Comparison of ENCODE assay signal across 8 mouse cellular contexts in the genomic region with DNA sequence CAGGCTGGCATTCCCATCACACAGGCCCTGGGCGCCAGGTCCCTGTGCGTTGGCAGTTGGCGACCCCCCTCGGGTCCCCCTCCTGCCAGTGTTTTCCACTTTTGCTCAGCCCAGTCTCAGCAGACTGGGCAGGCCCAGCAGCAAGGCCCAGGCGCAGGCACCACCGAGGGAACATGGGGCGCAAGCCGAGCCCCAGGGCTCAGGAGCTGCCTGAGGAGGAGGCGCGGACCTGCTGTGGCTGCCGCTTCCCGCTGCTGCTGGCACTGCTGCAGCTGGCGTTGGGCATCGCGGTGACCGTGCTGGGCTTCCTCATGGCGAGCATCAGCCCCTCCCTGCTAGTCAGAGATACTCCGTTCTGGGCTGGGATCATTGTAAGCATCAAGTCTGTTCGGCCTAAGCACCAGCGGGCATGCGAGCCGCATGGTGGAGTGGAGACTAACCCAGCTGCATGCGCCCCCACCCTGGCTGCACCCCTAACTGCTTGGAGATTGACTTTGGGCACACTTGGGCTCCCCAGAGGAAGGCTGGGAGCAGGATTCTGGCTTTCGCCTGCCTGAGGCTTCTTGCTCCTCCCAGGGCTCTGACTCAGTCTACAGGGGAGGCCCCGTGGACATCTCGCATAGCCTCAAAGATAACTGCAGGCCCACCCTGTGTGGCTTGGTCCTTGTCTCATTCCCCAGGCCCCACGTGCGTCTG. TPM values are rescaled to one million over a fixed set of nuclear protein-coding genes. Genes with fewer than 3 reads are reported as not detected.
DNase-seq lines count a peak whose midpoint lies in the region; ATAC-seq lines count a peak whose summit lies in the region.

No protein-coding gene starts in this region.

- no peaks in the 10 kb centered on the region for H3K9me3 ChIP-seq in embryonic facial prominence, embryonic 14.5 days (ENCODE audit: control insufficient read depth, low read length)
- H3K9me3 ChIP-seq in limb, embryonic 11.5 days (ENCODE audit: control insufficient read depth, low read length) = no peaks in the 10 kb centered on the region
- H3K9me3 ChIP-seq in midbrain, embryonic 13.5 days = no peaks in the 10 kb centered on the region
- H3K9me3 ChIP-seq in stomach, embryonic 16.5 days (replicated peaks; ENCODE audit: control insufficient read depth, low read length) = no peaks in the 10 kb centered on the region

- H3K27me3 ChIP-seq in embryonic facial prominence, embryonic 14.5 days (replicated peaks; ENCODE audit: control insufficient read depth, insufficient read depth, low read length) = no peaks in the 10 kb centered on the region
- no peaks in the 10 kb centered on the region for H3K27me3 ChIP-seq in limb, embryonic 11.5 days (ENCODE audit: control insufficient read depth, insufficient read depth, low read length)
- no peaks in the 10 kb centered on the region for H3K27me3 ChIP-seq in midbrain, embryonic 13.5 days
- no peaks in the 10 kb centered on the region for H3K27me3 ChIP-seq in stomach, embryonic 16.5 days (ENCODE audit: control insufficient read depth, insufficient read depth, low read length)

- peak overlapping the region; percentile 86 for H3K27ac ChIP-seq in embryonic facial prominence, embryonic 14.5 days (replicated peaks; ENCODE audit: low read depth, low read length)
- peak overlapping the region; percentile 63 for H3K27ac ChIP-seq in limb, embryonic 11.5 days (replicated peaks; ENCODE audit: low read depth, low read length)
- H3K27ac ChIP-seq in midbrain, embryonic 13.5 days = peak overlapping the region; percentile 90
- H3K27ac ChIP-seq in stomach, embryonic 16.5 days (ENCODE audit: low read length) = peak overlapping the region; percentile 86

- H3K4me1 ChIP-seq in embryonic facial prominence, embryonic 14.5 days (ENCODE audit: control insufficient read depth, insufficient read depth, low read length) = peaks cover 10% of the 10 kb centered on the region; the same call in 1 of the 2 replicates
- H3K4me1 ChIP-seq in limb, embryonic 11.5 days (ENCODE audit: control insufficient read depth, insufficient read depth, low read length) = peaks cover 5% of the 10 kb centered on the region
- peaks cover 12% of the 10 kb centered on the region for H3K4me1 ChIP-seq in midbrain, embryonic 13.5 days (replicated peaks)
- peaks cover 9% of the 10 kb centered on the region; the same call in 1 of the 2 replicates for H3K4me1 ChIP-seq in stomach, embryonic 16.5 days (ENCODE audit: control insufficient read depth, insufficient read depth, low read length)

- WGBS in embryonic facial prominence, embryonic 14.5 days = 6% methylated on average over 13 of the region's 28 CpGs
- WGBS in limb, embryonic 11.5 days = 13% methylated on average over 24 of the region's 28 CpGs
- WGBS in midbrain, embryonic 13.5 days = 3% methylated on average over 28 of the region's 28 CpGs
- 10% methylated on average over 28 of the region's 28 CpGs for WGBS in stomach, embryonic 16.5 days

- peak; percentile 8 to 14 for DNase-seq in spleen, adult 18-20 months
- DNase-seq in spleen, postnatal 14 days (ENCODE audit: low spot score in 2 of 2) = no peak
- DNase-seq in embryonic facial prominence, embryonic 14.5 days (ENCODE audit: low spot score) = peak; percentile 92
- DNase-seq in heart, adult 8-10 months (ENCODE audit: low spot score) = peak; percentile 82
- peak; percentile 82 to 83 for DNase-seq in kidney, adult 8-10 months
- DNase-seq in limb, embryonic 11.5 days (ENCODE audit: low spot score) = peak; percentile 79

- no peaks in the 10 kb centered on the region for H3K36me3 ChIP-seq in embryonic facial prominence, embryonic 14.5 days (ENCODE audit: control insufficient read depth, insufficient read depth, low read length)
- no peaks in the 10 kb centered on the region for H3K36me3 ChIP-seq in limb, embryonic 11.5 days (ENCODE audit: control insufficient read depth, insufficient read depth, low read length)
- H3K36me3 ChIP-seq in midbrain, embryonic 13.5 days = no peaks in the 10 kb centered on the region
- no peaks in the 10 kb centered on the region for H3K36me3 ChIP-seq in stomach, embryonic 16.5 days (ENCODE audit: control insufficient read depth, insufficient read depth, low read length)

- H3K4me2 ChIP-seq in embryonic facial prominence, embryonic 14.5 days (ENCODE audit: low read depth, low read length) = peak overlapping the region; percentile 58
- peak overlapping the region; percentile 57 for H3K4me2 ChIP-seq in limb, embryonic 11.5 days (ENCODE audit: low read depth, severe bottlenecking)
- peak overlapping the region; percentile 68 for H3K4me2 ChIP-seq in midbrain, embryonic 13.5 days (replicated peaks)
- H3K4me2 ChIP-seq in stomach, embryonic 16.5 days (ENCODE audit: low read depth, low read length) = peak overlapping the region; percentile 75

- peak overlapping the region; percentile 46 for H3K4me3 ChIP-seq in embryonic facial prominence, embryonic 14.5 days (ENCODE audit: low read depth, low read length)
- H3K4me3 ChIP-seq in limb, embryonic 11.5 days (ENCODE audit: low read depth, low read length) = peak overlapping the region; percentile 35
- peak overlapping the region; percentile 47 for H3K4me3 ChIP-seq in midbrain, embryonic 13.5 days (replicated peaks)
- H3K4me3 ChIP-seq in stomach, embryonic 16.5 days (replicated peaks; ENCODE audit: low read length) = peak overlapping the region; percentile 54

- ATAC-seq in embryonic facial prominence, embryonic 14.5 days (ENCODE audit: low read depth) = peak; percentile 96
- peak; percentile 73 for ATAC-seq in limb, embryonic 11.5 days (ENCODE audit: insufficient number of reproducible peaks, low FRiP score, low TSS enrichment, low read depth)
- peak; percentile 97 for ATAC-seq in midbrain, embryonic 13.5 days
- peak; percentile 87 for ATAC-seq in stomach, embryonic 16.5 days (ENCODE audit: insufficient read depth, low FRiP score)

- peak overlapping the region; percentile 79 for H3K9ac ChIP-seq in embryonic facial prominence, embryonic 14.5 days (ENCODE audit: low read depth, low read length)
- H3K9ac ChIP-seq in limb, embryonic 11.5 days (ENCODE audit: low read length) = peak overlapping the region; percentile 79
- H3K9ac ChIP-seq in midbrain, embryonic 13.5 days (replicated peaks) = peak overlapping the region; percentile 78
- H3K9ac ChIP-seq in stomach, embryonic 16.5 days (ENCODE audit: low read length) = peak overlapping the region; percentile 85

RNA-seq across cellular contexts. Expression of a gene that starts 2.7 kb away (rescaled TPM):
- polyA plus RNA-seq in embryonic facial prominence, embryonic 14.5 days (2014; fragmentation: Nextera tagmentation; extraction: Ambion mirVana) = 17.7 and 19.1 TPM in 2 replicates
- total RNA-seq in heart, adult 8-10 months (2022) = 100 to 1,000 TPM; 100 to 117 (median 109) TPM
- 4.7 and 4.8 TPM in 2 replicates for polyA plus RNA-seq in limb, embryonic 11.5 days (2014; fragmentation: Nextera tagmentation; extraction: Ambion mirVana)
- 2.1 and 2.8 TPM in 2 replicates for polyA plus RNA-seq in midbrain, embryonic 13.5 days (2015; fragmentation: Nextera tagmentation; extraction: Ambion mirVana)
- 15.5 and 17.5 TPM in 2 replicates for polyA plus RNA-seq in stomach, embryonic 16.5 days (2015; fragmentation: Nextera tagmentation; extraction: Ambion mirVana)

Comparison
In these comparisons a context has a peak if more than half of its experiments do, and no peak if none do; other contexts are left out.
1. DNase-seq: peak in spleen, adult 18-20 months (2 of 2), embryonic facial prominence, embryonic 14.5 days (single experiment), heart, adult 8-10 months (single experiment), kidney, adult 8-10 months (2 of 2) and limb, embryonic 11.5 days (single experiment); none in spleen, postnatal 14 days (0 of 2).
2. Peak in every context shown above with its lines, with median percentiles within 50 percentile points of each other: ATAC-seq, H3K27ac ChIP-seq, H3K4me2 ChIP-seq, H3K4me3 ChIP-seq and H3K9ac ChIP-seq.